Mouse (Mus musculus): Measurements from ENCODE around the gene Snrpg. TPM values are rescaled to one million over a fixed set of nuclear protein-coding genes. Genes with fewer than 3 reads are reported as not detected.
"Not testable (repeated sequence)": the region's sequence is repeated elsewhere in the genome, so short reads cannot be mapped to it uniquely, and the experiment has no call there.

Gene Snrpg
- polyA plus RNA-seq, 1 experiment = 201 TPM

- Histone ChIP-seq H3K27ac (ENCODE audit: insufficient read depth, low read length) (peak overlapping the region; percentile 7; the same call in 1 of the 2 replicates), H3K9me3 (replicated peaks; ENCODE audit: control insufficient read depth, insufficient read depth, low read length, poor library complexity, severe bottlenecking) (no peaks in the 10 kb centered on the region), H3K4me1 (ENCODE audit: control insufficient read depth, insufficient read depth, low read length) (no peaks in the 10 kb centered on the region), H3K36me3 (ENCODE audit: control insufficient read depth, insufficient read depth, low read length, poor library complexity, severe bottlenecking) (peaks cover 23% of the 10 kb centered on the region), H3K27me3 (ENCODE audit: control insufficient read depth, insufficient read depth, low read length, poor library complexity, severe bottlenecking) (no peaks in the 10 kb centered on the region), H3K4me3 (ENCODE audit: low read depth, low read length) (peak overlapping the region; percentile 96), H3K9ac (ENCODE audit: low read depth, poor library complexity, severe bottlenecking) (peak overlapping the region; percentile 87)
- TF ChIP-seq EP300 (IDR thresholded peaks at IDR 0.05; ENCODE audit: insufficient read depth, low read depth, low read length) (no peak), CTCF (IDR thresholded peaks at IDR 0.05; ENCODE audit: low read depth, low read length) (no peak), POLR2A (IDR thresholded peaks at IDR 0.05; ENCODE audit: insufficient read depth, low read length) (no peak)
Measured at GRCm38 (mm10) chr6:86370093-86370713, 901 bp upstream of the Snrpg start.

DNA sequence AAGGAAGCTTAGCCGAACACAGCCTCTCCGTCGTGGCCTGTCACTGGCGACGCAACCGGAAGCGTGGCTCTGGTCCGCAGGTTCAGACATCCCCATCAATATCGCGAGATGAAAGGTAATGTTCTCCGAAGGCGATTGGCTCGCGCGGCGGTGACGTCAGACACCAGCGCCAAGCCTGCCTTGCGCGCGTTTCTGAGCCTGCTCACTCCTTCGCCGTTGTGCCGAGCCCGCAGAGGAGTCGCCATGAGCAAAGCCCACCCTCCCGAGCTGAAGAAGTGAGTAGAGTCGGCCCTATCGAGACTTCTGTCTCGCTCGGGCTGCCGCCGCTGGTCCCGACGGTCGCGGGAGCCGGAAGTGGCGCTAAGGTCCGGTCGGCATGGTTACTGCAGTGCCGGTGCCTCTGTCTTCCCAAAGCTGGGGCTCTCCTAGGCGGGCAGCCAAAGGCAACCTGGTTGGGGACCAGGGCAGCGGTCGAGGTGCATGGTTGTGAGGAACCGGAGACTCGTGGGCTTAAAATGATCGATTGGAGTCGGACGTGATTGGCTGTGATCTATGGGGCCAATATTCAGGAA, 322 bp downstream of the Snrpg start:
- H3K27me3 ChIP-seq (ENCODE audit: control insufficient read depth, insufficient read depth, low read length, poor library complexity, severe bottlenecking) = no peaks in the 10 kb centered on the region
- H3K36me3 ChIP-seq (ENCODE audit: control insufficient read depth, insufficient read depth, low read length, poor library complexity, severe bottlenecking) = peaks cover 31% of the 10 kb centered on the region
- H3K4me1 ChIP-seq (ENCODE audit: control insufficient read depth, insufficient read depth, low read length) = no peaks in the 10 kb centered on the region
- no peaks in the 10 kb centered on the region for H3K9me3 ChIP-seq (replicated peaks; ENCODE audit: control insufficient read depth, insufficient read depth, low read length, poor library complexity, severe bottlenecking)
- TF ChIP-seq POLR2A (IDR thresholded peaks at IDR 0.05; ENCODE audit: insufficient read depth, low read length) (peak; percentile 78), EP300 (IDR thresholded peaks at IDR 0.05; ENCODE audit: insufficient read depth, low read depth, low read length) (0 out of 2 replicates have a peak, but pooled peaks have one; percentile 16), CTCF (IDR thresholded peaks at IDR 0.05; ENCODE audit: low read depth, low read length) (no peak)
- no peak overlapping the region for H3K27ac ChIP-seq (ENCODE audit: insufficient read depth, low read length)
- peak overlapping the region; percentile 87 for H3K9ac ChIP-seq (ENCODE audit: low read depth, poor library complexity, severe bottlenecking)
- peak overlapping the region; percentile 96 for H3K4me3 ChIP-seq (ENCODE audit: low read depth, low read length)

- Histone ChIP-seq H3K27ac (ENCODE audit: insufficient read depth, low read length) (no peak overlapping the region), H3K4me3 (ENCODE audit: low read depth, low read length) (peak overlapping the region; percentile 96), H3K4me1 (ENCODE audit: control insufficient read depth, insufficient read depth, low read length) (no peaks in the 10 kb centered on the region), H3K9me3 (replicated peaks; ENCODE audit: control insufficient read depth, insufficient read depth, low read length, poor library complexity, severe bottlenecking) (no peaks in the 10 kb centered on the region), H3K9ac (ENCODE audit: low read depth, poor library complexity, severe bottlenecking) (peak overlapping the region; percentile 87), H3K27me3 (ENCODE audit: control insufficient read depth, insufficient read depth, low read length, poor library complexity, severe bottlenecking) (no peaks in the 10 kb centered on the region), H3K36me3 (ENCODE audit: control insufficient read depth, insufficient read depth, low read length, poor library complexity, severe bottlenecking) (peaks cover 37% of the 10 kb centered on the region)
- no peak for TF ChIP-seq EP300 (IDR thresholded peaks at IDR 0.05; ENCODE audit: insufficient read depth, low read depth, low read length)
- no peak for TF ChIP-seq POLR2A (IDR thresholded peaks at IDR 0.05; ENCODE audit: insufficient read depth, low read length)
- no peak for TF ChIP-seq CTCF (IDR thresholded peaks at IDR 0.05; ENCODE audit: low read depth, low read length)
Measured at GRCm38 (mm10) chr6:86371950-86372516, 929 bp downstream of the Snrpg start.

- Histone ChIP-seq H3K4me3 (ENCODE audit: low read depth, low read length) (no peak overlapping the region), H3K36me3 (ENCODE audit: control insufficient read depth, insufficient read depth, low read length, poor library complexity, severe bottlenecking) (peaks cover 44% of the 10 kb centered on the region), H3K27me3 (ENCODE audit: control insufficient read depth, insufficient read depth, low read length, poor library complexity, severe bottlenecking) (no peaks in the 10 kb centered on the region), H3K9me3 (replicated peaks; ENCODE audit: control insufficient read depth, insufficient read depth, low read length, poor library complexity, severe bottlenecking) (no peaks in the 10 kb centered on the region), H3K9ac (ENCODE audit: low read depth, poor library complexity, severe bottlenecking) (no peak overlapping the region), H3K27ac (ENCODE audit: insufficient read depth, low read length) (no peak overlapping the region), H3K4me1 (ENCODE audit: control insufficient read depth, insufficient read depth, low read length) (no peaks in the 10 kb centered on the region)
- no peak for TF ChIP-seq CTCF (IDR thresholded peaks at IDR 0.05; ENCODE audit: low read depth, low read length)
- TF ChIP-seq POLR2A (IDR thresholded peaks at IDR 0.05; ENCODE audit: insufficient read depth, low read length) = no peak
- TF ChIP-seq EP300 (IDR thresholded peaks at IDR 0.05; ENCODE audit: insufficient read depth, low read depth, low read length) = no peak
Measured at GRCm38 (mm10) chr6:86373556-86373955, 2.5 kb downstream of the Snrpg start.

- Histone ChIP-seq H3K36me3 (ENCODE audit: control insufficient read depth, insufficient read depth, low read length, poor library complexity, severe bottlenecking) (peaks cover 47% of the 10 kb centered on the region), H3K4me1 (ENCODE audit: control insufficient read depth, insufficient read depth, low read length) (no peaks in the 10 kb centered on the region), H3K27ac (ENCODE audit: insufficient read depth, low read length) (no peak overlapping the region), H3K9ac (ENCODE audit: low read depth, poor library complexity, severe bottlenecking) (no peak overlapping the region), H3K27me3 (ENCODE audit: control insufficient read depth, insufficient read depth, low read length, poor library complexity, severe bottlenecking) (no peaks in the 10 kb centered on the region), H3K4me3 (ENCODE audit: low read depth, low read length) (no peak overlapping the region), H3K9me3 (replicated peaks; ENCODE audit: control insufficient read depth, insufficient read depth, low read length, poor library complexity, severe bottlenecking) (no peaks in the 10 kb centered on the region)
- no peak for TF ChIP-seq EP300 (IDR thresholded peaks at IDR 0.05; ENCODE audit: insufficient read depth, low read depth, low read length)
Measured at GRCm38 (mm10) chr6:86378341-86378740, 7.2 kb downstream of the Snrpg start.

DNA sequence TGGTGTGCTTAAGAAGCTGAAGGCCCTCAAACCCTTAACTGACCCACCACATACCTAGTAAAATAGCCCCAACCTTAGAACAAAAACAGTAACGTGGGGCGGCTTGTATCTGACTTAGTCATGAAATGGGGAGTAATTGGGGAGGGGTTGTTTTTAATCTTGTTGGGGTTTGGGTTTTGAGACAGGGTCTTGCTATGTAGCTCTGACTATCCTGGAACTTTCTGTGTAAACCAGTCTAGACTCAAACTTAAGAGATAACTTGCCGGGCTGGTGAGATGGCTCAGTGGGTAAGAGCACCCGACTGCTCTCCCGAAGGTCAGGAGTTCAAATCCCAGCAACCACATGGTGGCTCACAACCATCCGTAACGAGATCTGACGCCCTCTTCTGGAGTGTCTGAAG, 9.0 kb downstream of the Snrpg start:
- not testable (repeated sequence) for H3K27ac ChIP-seq (ENCODE audit: insufficient read depth, low read length); H3K27me3 ChIP-seq (ENCODE audit: control insufficient read depth, insufficient read depth, low read length, poor library complexity, severe bottlenecking); H3K4me3 ChIP-seq (ENCODE audit: low read depth, low read length); H3K9me3 ChIP-seq (replicated peaks; ENCODE audit: control insufficient read depth, insufficient read depth, low read length, poor library complexity, severe bottlenecking); H3K9ac ChIP-seq (ENCODE audit: low read depth, poor library complexity, severe bottlenecking); H3K4me1 ChIP-seq (ENCODE audit: control insufficient read depth, insufficient read depth, low read length)
- peaks cover 38% of the 10 kb centered on the region for H3K36me3 ChIP-seq (ENCODE audit: control insufficient read depth, insufficient read depth, low read length, poor library complexity, severe bottlenecking)

Data from ES-Bruce4 (cell line).